Mouse (Mus musculus) hindbrain, embryonic 13.5 days (tissue): ENCODE results near the gene Lemd1. TPM values are rescaled to one million over a fixed set of nuclear protein-coding genes. Genes with fewer than 3 reads are reported as not detected.

Experiments used
- ATAC-seq: fragments of 200-750 bp; cut with Nextera tagmentation; 2 replicates; pipeline ENCODE4 v1.8.0; 2017; ENCODE audit warnings: moderate TSS enrichment; ENCODE audit not compliant: low FRiP score
- H3K27ac ChIP-seq: fragments of 300-500 bp; sonication (generic); 2 replicates; pipeline ENCODE4 v1.5.1; 2015; ENCODE audit warnings: inconsistent platforms, mild to moderate bottlenecking, moderate library complexity
- H3K27me3 ChIP-seq: fragments of 300-500 bp; sonication (generic); 2 replicates; pipeline ENCODE4 v1.6.1; 2015; ENCODE audit warnings: mild to moderate bottlenecking, inconsistent platforms
- H3K36me3 ChIP-seq: fragments of 300-500 bp; sonication (generic); 2 replicates; pipeline ENCODE4 v1.6.1; 2015; ENCODE audit warnings: mild to moderate bottlenecking, inconsistent platforms
- H3K4me1 ChIP-seq: fragments of 300-500 bp; sonication (generic); replicated peaks from 2 replicates; pipeline ENCODE4 v1.6.1; 2015; ENCODE audit warnings: inconsistent platforms
- H3K4me2 ChIP-seq: fragments of 300-500 bp; sonication (generic); 2 replicates; pipeline ENCODE4 v1.6.1; 2015; ENCODE audit warnings: inconsistent platforms, mild to moderate bottlenecking, moderate library complexity
- H3K4me3 ChIP-seq: fragments of 300-500 bp; sonication (generic); 2 replicates; pipeline ENCODE4 v1.5.1; 2015; ENCODE audit warnings: mild to moderate bottlenecking, inconsistent platforms
- H3K9ac ChIP-seq: fragments of 300-500 bp; sonication (generic); 2 replicates; pipeline ENCODE4 v1.6.1; 2015; ENCODE audit warnings: mild to moderate bottlenecking, inconsistent platforms
- H3K9me3 ChIP-seq: fragments of 300-500 bp; sonication (generic); 2 replicates; pipeline ENCODE4 v1.6.1; 2016; ENCODE audit warnings: inconsistent platforms
- whole genome bisulfite sequencing: fragments of 180-500 bp; shearing (Covaris S2); methylation state at CpG from one replicate; pipeline ENCODE4 v1.1.7; 2015; 5-methylcytosine and 5-hydroxymethylcytosine counted together
- polyA plus RNA-seq: library from polyadenylated mRNA; unstranded; fragments of >200 nt; fragmentation: Nextera tagmentation; extraction: Ambion mirVana; gene quantifications from 2 replicates; pipeline ENCODE4 v1.2.1, GENCODE M21; 2015

Lemd1 gene
- polyA plus RNA-seq, 1 experiment from 2014 or later, result 25.7 TPM

DNA sequence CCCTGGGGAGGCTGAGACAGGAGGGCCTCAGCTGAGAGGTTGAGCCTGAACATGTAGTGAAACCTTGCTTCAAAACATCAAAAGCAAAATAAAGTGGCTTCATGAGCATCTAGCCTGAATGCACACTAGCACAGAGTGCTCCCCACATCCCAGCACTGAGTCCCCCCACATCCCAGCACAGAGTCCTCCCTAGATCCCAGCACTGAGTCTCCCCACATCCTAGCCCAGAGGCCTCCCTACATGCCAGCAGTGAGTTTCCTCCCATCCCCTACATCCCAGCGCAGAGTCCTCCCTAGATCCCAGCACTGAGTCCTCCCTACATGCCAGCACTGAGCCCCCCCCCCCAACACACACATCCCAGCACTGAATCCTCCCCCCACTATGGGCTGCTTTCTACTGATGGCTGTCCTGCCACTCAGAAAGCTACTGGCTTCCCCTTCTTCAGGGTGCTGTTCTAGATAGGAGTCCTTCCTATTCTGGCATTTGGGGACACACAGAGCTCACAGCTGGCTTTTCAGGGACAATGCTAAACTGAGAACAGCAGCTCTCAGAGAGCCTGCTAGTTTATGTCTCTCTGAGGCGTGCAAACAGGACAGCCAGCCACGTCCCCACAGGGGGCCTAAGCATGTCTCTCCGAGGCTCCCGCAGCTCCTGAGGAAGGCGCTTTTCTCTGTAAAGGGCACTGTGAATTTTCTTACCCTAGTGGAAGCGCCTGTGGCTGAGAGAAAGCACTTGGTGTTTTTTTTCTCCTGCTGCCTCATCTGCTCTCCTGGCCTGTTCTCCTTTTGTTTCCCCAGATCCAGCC, 40.4 kb downstream of the Lemd1 start:
- no peak for ATAC-seq
- Histone ChIP-seq H3K27ac (peak overlapping the region; percentile 56), H3K9ac (no peak overlapping the region; the same call in 1 of the 2 replicates), H3K4me3 (no peak overlapping the region), H3K36me3 (no peaks in the 10 kb centered on the region), H3K4me2 (no peak overlapping the region), H3K27me3 (peaks cover 7% of the 10 kb centered on the region; the same call in 1 of the 2 replicates), H3K9me3 (no peaks in the 10 kb centered on the region), H3K4me1 (peaks cover 5% of the 10 kb centered on the region)
- WGBS, result 25% methylated on average over 7 of the region's 7 CpGs

GRCm38 (mm10) chr1:132233566-132233965, 42.3 kb downstream of the Lemd1 start:
- H3K36me3 ChIP-seq, result no peaks in the 10 kb centered on the region
- peaks cover 7% of the 10 kb centered on the region for H3K4me1 ChIP-seq
- no peak overlapping the region for H3K4me2 ChIP-seq
- ATAC-seq, result no peak
- no peak overlapping the region for H3K4me3 ChIP-seq
- H3K27ac ChIP-seq, result no peak overlapping the region
- H3K9ac ChIP-seq, result no peak overlapping the region
- H3K27me3 ChIP-seq, result peaks cover 7% of the 10 kb centered on the region; the same call in 1 of the 2 replicates
- no peaks in the 10 kb centered on the region for H3K9me3 ChIP-seq
- 24% methylated on average over 12 of the region's 12 CpGs for WGBS

DNA sequence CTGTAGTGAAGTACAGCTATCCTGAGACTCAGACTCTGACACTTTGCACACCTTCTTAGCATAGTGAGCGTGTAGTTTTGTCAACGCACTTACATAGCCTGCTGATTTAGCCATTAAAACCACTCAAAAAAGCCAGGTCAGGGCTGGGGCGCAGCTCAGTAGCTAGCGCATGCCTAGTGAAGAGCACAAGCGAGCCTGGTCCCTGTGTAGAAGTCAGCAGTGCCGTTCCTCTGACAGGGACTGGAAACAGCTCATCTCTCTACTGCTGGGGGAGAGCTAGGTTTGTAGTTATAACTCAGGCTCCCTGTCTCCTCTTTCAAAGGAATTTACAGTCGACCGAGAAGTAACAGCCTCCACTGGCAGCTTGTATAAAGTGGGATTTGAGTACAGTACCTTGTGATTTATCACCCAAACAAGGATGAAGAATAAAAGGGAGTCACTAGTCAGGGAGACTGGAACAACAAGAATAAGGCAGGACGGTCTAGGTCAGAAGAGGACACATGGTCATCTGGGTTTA, 43.6 kb downstream of the Lemd1 start:
- no peak overlapping the region for H3K4me3 ChIP-seq
- H3K27ac ChIP-seq, result no peak overlapping the region
- no peak overlapping the region for H3K9ac ChIP-seq
- H3K27me3 ChIP-seq, result peaks cover 7% of the 10 kb centered on the region; the same call in 1 of the 2 replicates
- no peak overlapping the region for H3K4me2 ChIP-seq
- no peak for ATAC-seq
- 71% methylated on average over 9 of the region's 9 CpGs for WGBS
- no peaks in the 10 kb centered on the region for H3K36me3 ChIP-seq
- H3K9me3 ChIP-seq, result no peaks in the 10 kb centered on the region
- peaks cover 7% of the 10 kb centered on the region for H3K4me1 ChIP-seq

- Histone ChIP-seq H3K4me1 (0 out of 2 replicates have a peak, but pooled peaks cover 2% of the 10 kb centered on the region), H3K4me2 (no peak overlapping the region), H3K9me3 (no peaks in the 10 kb centered on the region), H3K27me3 (peaks cover 9% of the 10 kb centered on the region; the same call in 1 of the 2 replicates), H3K9ac (no peak overlapping the region), H3K27ac (no peak overlapping the region), H3K36me3 (no peaks in the 10 kb centered on the region), H3K4me3 (no peak overlapping the region)
- WGBS, result 25% methylated on average over 6 of the region's 6 CpGs
- 0 out of 2 replicates have a peak, but pooled peaks have one; percentile 24 for ATAC-seq
These were observed 46.4 kb downstream of the Lemd1 start for GRCm38 (mm10) chr1:132237585-132238159.

DNA sequence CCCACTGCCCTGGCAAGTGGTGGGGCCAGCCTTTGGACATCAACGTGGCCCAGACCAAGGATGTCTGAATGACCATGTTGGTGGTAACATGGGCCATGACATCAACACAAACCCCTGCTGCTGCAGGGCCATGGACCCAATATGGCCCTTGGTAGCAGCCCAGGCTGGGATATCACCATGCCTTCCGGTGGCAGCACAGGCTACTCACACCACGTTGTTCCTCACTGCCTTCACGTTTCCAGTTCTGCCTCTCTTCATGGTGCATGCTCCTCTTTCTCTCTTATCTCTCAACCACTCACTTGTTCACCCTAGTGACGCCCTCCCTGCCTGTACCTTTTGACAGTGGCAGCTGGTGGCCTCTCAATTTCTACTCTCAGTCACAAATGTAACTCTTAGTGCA, 53.8 kb downstream of the Lemd1 start:
- Histone ChIP-seq H3K4me1 (no peaks in the 10 kb centered on the region), H3K9ac (no peak overlapping the region), H3K27me3 (0 out of 2 replicates have a peak, but pooled peaks cover 2% of the 10 kb centered on the region), H3K36me3 (peaks cover 5% of the 10 kb centered on the region; the same call in 1 of the 2 replicates), H3K9me3 (no peaks in the 10 kb centered on the region), H3K4me3 (no peak overlapping the region), H3K4me2 (no peak overlapping the region), H3K27ac (no peak overlapping the region)
- 87% methylated on average over 5 of the region's 5 CpGs for WGBS
- no peak for ATAC-seq

GRCm38 (mm10) chr1:132246137-132246536, 54.9 kb downstream of the Lemd1 start:
- H3K36me3 ChIP-seq, result peaks cover 5% of the 10 kb centered on the region; the same call in 1 of the 2 replicates
- H3K9me3 ChIP-seq, result no peaks in the 10 kb centered on the region

DNA sequence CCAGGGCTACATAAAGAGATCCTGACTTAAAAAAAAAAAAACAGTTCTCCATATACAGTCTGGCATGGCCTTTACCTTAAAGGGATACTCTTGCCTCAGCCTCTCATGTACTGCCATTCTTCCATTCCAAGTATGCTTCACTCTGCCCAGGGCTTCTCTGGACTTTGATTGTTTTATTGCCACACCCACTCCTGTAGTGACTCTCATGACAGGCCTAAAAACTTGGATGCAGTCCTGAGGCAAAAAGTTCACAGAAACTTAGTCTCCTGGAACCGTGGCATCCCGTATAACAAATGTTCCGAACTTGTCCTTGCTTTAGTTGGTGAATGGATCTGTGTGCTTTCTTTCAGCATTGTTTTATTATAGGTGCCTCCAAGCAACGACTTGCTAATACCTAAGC, 55.4 kb downstream of the Lemd1 start:
- Histone ChIP-seq H3K4me2 (no peak overlapping the region), H3K4me3 (no peak overlapping the region), H3K9ac (no peak overlapping the region), H3K27me3 (no peaks in the 10 kb centered on the region), H3K27ac (no peak overlapping the region), H3K36me3 (peaks cover 5% of the 10 kb centered on the region; the same call in 1 of the 2 replicates), H3K4me1 (no peaks in the 10 kb centered on the region), H3K9me3 (no peaks in the 10 kb centered on the region)
- 93% methylated on average over 4 of the region's 4 CpGs for WGBS
- no peak for ATAC-seq

More at GRCm38 (mm10) chr1:132246137-132246536, 54.9 kb downstream of the Lemd1 start:
- H3K4me2 ChIP-seq, result no peak overlapping the region
- H3K4me1 ChIP-seq, result no peaks in the 10 kb centered on the region
- H3K4me3 ChIP-seq, result no peak overlapping the region
- H3K27ac ChIP-seq, result no peak overlapping the region
- 0 out of 2 replicates have a peak, but pooled peaks cover 2% of the 10 kb centered on the region for H3K27me3 ChIP-seq
- no peak for ATAC-seq
- WGBS, result 72% methylated on average over 6 of the region's 6 CpGs
- H3K9ac ChIP-seq, result no peak overlapping the region

GRCm38 (mm10) chr1:132254467-132254866, 63.2 kb downstream of the Lemd1 start:
- H3K36me3 ChIP-seq, result peaks cover 8% of the 10 kb centered on the region; the same call in 1 of the 2 replicates
- no peaks in the 10 kb centered on the region for H3K4me1 ChIP-seq
- H3K9ac ChIP-seq, result no peak overlapping the region
- WGBS, result 80% methylated on average over 6 of the region's 6 CpGs
- H3K27me3 ChIP-seq, result no peaks in the 10 kb centered on the region
- ATAC-seq, result no peak
- no peak overlapping the region for H3K27ac ChIP-seq
- H3K4me2 ChIP-seq, result no peak overlapping the region
- no peak overlapping the region for H3K4me3 ChIP-seq
- H3K9me3 ChIP-seq, result no peaks in the 10 kb centered on the region

DNA sequence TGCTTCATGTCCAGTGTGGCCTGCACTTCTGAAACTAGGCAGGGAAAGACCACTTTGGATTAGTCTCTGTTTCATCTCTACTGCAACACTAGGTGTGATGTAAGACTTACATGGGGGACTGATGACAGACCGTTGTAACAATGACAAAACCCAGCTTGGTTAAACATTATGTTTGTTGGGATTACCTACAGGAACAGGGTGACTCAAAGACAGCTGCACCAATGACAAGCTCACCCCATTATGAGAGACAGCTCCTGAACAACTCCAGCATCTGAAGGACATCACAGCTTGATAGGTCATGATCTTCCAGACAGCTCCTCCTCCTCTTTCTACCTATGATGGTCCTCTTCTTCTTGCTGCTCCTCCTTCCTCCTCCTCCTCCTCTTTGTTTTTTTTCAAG, 69.1 kb downstream of the Lemd1 start:
- H3K4me3 ChIP-seq, result no peak overlapping the region
- peaks cover 4% of the 10 kb centered on the region; the same call in 1 of the 2 replicates for H3K4me1 ChIP-seq
- no peak overlapping the region for H3K9ac ChIP-seq
- no peak for ATAC-seq
- no peak overlapping the region for H3K4me2 ChIP-seq
- H3K9me3 ChIP-seq, result no peaks in the 10 kb centered on the region
- no peaks in the 10 kb centered on the region for H3K27me3 ChIP-seq
- 97% methylated on average over 1 of the region's 1 CpGs for WGBS
- H3K36me3 ChIP-seq, result peaks cover 8% of the 10 kb centered on the region; the same call in 1 of the 2 replicates
- no peak overlapping the region for H3K27ac ChIP-seq

DNA sequence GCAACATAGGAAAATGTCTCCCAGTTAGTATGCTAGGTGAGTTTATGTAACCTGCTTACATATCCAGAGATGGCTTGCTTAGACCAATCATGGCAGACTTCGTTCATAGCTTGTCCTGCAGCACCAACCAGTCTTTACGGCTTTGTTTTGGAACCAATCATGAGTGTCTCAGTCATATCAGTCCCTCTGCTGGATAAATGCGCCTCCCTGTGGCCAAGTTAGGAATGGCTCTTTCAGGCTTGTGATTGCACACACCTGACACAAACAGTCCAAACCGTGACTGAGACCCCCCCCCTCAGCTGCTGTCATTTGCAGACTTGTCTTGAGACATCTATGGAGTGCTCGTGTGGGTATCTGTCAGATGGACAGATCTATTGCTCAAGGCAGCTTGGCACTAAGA, 69.8 kb downstream of the Lemd1 start:
- ATAC-seq, result no peak
- Histone ChIP-seq H3K27me3 (no peaks in the 10 kb centered on the region), H3K36me3 (peaks cover 8% of the 10 kb centered on the region; the same call in 1 of the 2 replicates), H3K9ac (no peak overlapping the region), H3K4me3 (no peak overlapping the region), H3K27ac (no peak overlapping the region), H3K4me2 (no peak overlapping the region), H3K4me1 (peaks cover 5% of the 10 kb centered on the region; the same call in 1 of the 2 replicates), H3K9me3 (no peaks in the 10 kb centered on the region)
- 75% methylated on average over 5 of the region's 5 CpGs for WGBS

DNA sequence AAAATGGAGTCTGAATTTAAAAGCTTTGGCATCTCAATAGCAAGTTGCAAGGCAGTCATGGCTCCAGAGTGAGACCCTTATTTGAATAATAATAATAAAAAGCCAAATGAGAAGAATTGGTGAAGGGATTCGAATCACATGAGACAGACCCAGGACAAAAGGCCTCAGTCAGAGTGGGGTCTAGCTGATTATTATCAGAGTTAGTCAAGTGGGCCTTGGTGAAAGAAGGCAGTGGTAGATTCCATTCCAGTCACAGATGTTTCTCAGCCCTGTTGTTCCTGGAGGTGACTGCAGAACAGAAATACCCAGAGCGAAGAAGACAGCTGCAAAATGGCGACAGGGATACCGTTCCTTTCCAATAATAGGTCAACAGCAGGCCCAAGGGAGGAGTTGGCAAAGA, 72.4 kb downstream of the Lemd1 start:
- no peak overlapping the region for H3K4me3 ChIP-seq
- H3K9me3 ChIP-seq, result no peaks in the 10 kb centered on the region
- 73% methylated on average over 4 of the region's 4 CpGs for WGBS
- 0 out of 2 replicates have a peak, but pooled peaks cover 3% of the 10 kb centered on the region for H3K27me3 ChIP-seq
- no peak overlapping the region for H3K9ac ChIP-seq
- ATAC-seq, result no peak
- peaks cover 5% of the 10 kb centered on the region; the same call in 1 of the 2 replicates for H3K4me1 ChIP-seq
- no peak overlapping the region for H3K4me2 ChIP-seq
- no peak overlapping the region for H3K27ac ChIP-seq
- no peaks in the 10 kb centered on the region for H3K36me3 ChIP-seq

DNA sequence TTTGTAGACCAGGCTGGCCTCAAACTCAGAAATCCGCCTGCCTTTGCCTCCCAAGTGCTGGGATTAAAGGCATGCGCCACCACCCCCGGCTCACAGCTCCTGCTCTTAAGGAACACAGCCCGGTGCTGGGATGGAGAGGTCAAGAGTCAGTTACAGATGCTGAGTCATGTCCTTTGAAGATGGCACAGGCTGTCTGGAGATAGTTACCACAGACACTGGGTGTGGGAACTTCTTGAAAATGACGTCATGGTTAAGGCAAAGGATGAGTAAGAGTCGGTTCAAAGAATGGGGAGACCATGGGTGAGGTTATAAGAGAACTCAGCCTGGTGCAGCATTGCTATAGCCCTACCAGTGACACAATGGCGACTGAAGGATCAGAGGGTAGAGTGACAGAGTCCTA, 73.3 kb downstream of the Lemd1 start:
- Histone ChIP-seq H3K9ac (no peak overlapping the region), H3K4me2 (no peak overlapping the region), H3K4me1 (peaks cover 14% of the 10 kb centered on the region), H3K9me3 (no peaks in the 10 kb centered on the region), H3K27ac (no peak overlapping the region), H3K36me3 (no peaks in the 10 kb centered on the region), H3K27me3 (0 out of 2 replicates have a peak, but pooled peaks cover 3% of the 10 kb centered on the region), H3K4me3 (no peak overlapping the region)
- ATAC-seq, result no peak
- 70% methylated on average over 7 of the region's 7 CpGs for WGBS
